Mouse (Mus musculus) intestine, postnatal 0 days (tissue): ENCODE measurements around the gene Galnt4. TPM values are rescaled to one million over a fixed set of nuclear protein-coding genes. Genes with fewer than 3 reads are reported as not detected.
A peak's percentile ranks its signal among the peaks of the same experiment; 100 is the strongest.

Experiments used
- ATAC-seq: fragments of 200-750 bp; cut with Nextera tagmentation; 2 replicates; pipeline ENCODE4 v1.8.0; 2017; ENCODE audit warnings: mild to moderate bottlenecking, moderate TSS enrichment, moderate library complexity
- H3K27ac ChIP-seq: fragments of 300-500 bp; sonication (generic); 2 replicates; pipeline ENCODE4 v1.5.1; 2014; ENCODE audit warnings: mild to moderate bottlenecking, low read depth, low read length, moderate library complexity
- H3K27me3 ChIP-seq: fragments of 300-500 bp; sonication (generic); replicated peaks from 2 replicates; pipeline ENCODE4 v1.6.1; 2014; ENCODE audit warnings: low read length, mixed read lengths; ENCODE audit not compliant: control insufficient read depth, insufficient read depth
- H3K36me3 ChIP-seq: fragments of 300-500 bp; sonication (generic); 2 replicates; pipeline ENCODE4 v1.6.1; 2014; ENCODE audit warnings: mild to moderate bottlenecking, moderate library complexity; ENCODE audit not compliant: control insufficient read depth, insufficient read depth
- H3K4me1 ChIP-seq: fragments of 300-500 bp; sonication (generic); replicated peaks from 2 replicates; pipeline ENCODE4 v1.6.1; 2014; ENCODE audit warnings: antibody characterized with exemption, low read length, mixed read lengths; ENCODE audit not compliant: control insufficient read depth, insufficient read depth
- H3K4me2 ChIP-seq: fragments of 300-500 bp; sonication (generic); replicated peaks from 2 replicates; pipeline ENCODE4 v1.6.1; 2014; ENCODE audit warnings: low read depth, mild to moderate bottlenecking, moderate library complexity
- H3K4me3 ChIP-seq: fragments of 300-500 bp; sonication (generic); 2 replicates; pipeline ENCODE4 v1.5.1; 2014; ENCODE audit warnings: low read depth, low read length
- H3K9ac ChIP-seq: fragments of 300-500 bp; sonication (generic); 2 replicates; pipeline ENCODE4 v1.6.1; 2014; ENCODE audit warnings: mild to moderate bottlenecking, low read depth, low read length
- H3K9me3 ChIP-seq: fragments of 300-500 bp; sonication (generic); 2 replicates; pipeline ENCODE4 v1.6.1; 2016; ENCODE audit warnings: mixed run types; ENCODE audit not compliant: control insufficient read depth
- CTCF ChIP-seq: sonication (generic); IDR thresholded peaks from 2 replicates; pipeline ENCODE4 v1.5.1; 2016; ENCODE audit warnings: low read depth, mild to moderate bottlenecking, control low read depth, antibody characterized with exemption, moderate library complexity
- WGBS: fragments of 180-500 bp; shearing (Covaris S2); extraction: QIAGEN DNeasy Blood & Tissue Kit; methylation state at CpG from one replicate; pipeline ENCODE4 v1.1.7; 2014; 5-methylcytosine and 5-hydroxymethylcytosine counted together
- polyA plus RNA-seq: library from polyadenylated mRNA; unstranded; fragments of >200 nt; fragmentation: Nextera tagmentation; extraction: Ambion mirVana; gene quantifications from 2 replicates; pipeline ENCODE4 v1.2.1, GENCODE M21; 2015

Galnt4 gene
- polyA plus RNA-seq, 1 experiment from 2014 or later = 13.2 TPM

- peak; percentile 65 for TF ChIP-seq CTCF
- ATAC-seq = no peak
- peak overlapping the region; percentile 99 for H3K4me3 ChIP-seq
Measured at GRCm38 (mm10) chr10:99108431-99108982, 548 bp downstream of the Galnt4 start.

DNA sequence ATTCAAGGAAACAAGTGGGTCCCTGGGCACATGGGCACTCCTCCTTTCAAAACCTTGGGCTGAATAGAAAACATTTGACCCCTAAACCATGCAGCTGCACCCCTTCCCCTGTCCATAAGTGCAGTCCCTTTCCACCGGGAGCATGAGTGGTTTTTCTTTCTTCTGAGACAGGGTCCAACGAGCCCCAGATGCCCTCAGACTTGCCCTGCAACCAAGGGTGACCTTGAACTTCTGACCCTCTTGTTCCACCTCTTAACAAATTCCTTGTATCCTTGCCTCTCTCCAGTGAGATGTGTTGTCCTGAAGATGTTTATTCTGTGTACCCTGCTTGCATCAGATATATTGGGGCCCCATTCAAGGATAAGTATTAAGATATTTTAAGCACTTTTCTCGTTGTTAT is 5.6 kb downstream of the Galnt4 start:
- no peak for ATAC-seq
- H3K4me1 ChIP-seq = peaks cover 8% of the 10 kb centered on the region
- H3K36me3 ChIP-seq = peaks cover 7% of the 10 kb centered on the region
- no peaks in the 10 kb centered on the region for H3K9me3 ChIP-seq
- 22% methylated on average over 3 of the region's 3 CpGs for WGBS
- TF ChIP-seq CTCF = no peak
- no peaks in the 10 kb centered on the region for H3K27me3 ChIP-seq
- H3K4me3 ChIP-seq = no peak overlapping the region
- H3K4me2 ChIP-seq = peak overlapping the region; percentile 28
- peak overlapping the region; percentile 36 for H3K27ac ChIP-seq
- H3K9ac ChIP-seq = no peak overlapping the region

More at GRCm38 (mm10) chr10:99108431-99108982, 548 bp downstream of the Galnt4 start:
- H3K4me2 ChIP-seq = peak overlapping the region; percentile 99
- H3K27ac ChIP-seq = peak overlapping the region; percentile 91
- peaks cover 7% of the 10 kb centered on the region for H3K36me3 ChIP-seq
- peak overlapping the region; percentile 82 for H3K9ac ChIP-seq
- 30% methylated on average over 12 of the region's 12 CpGs for WGBS
- H3K27me3 ChIP-seq = no peaks in the 10 kb centered on the region
- no peaks in the 10 kb centered on the region for H3K9me3 ChIP-seq
- H3K4me1 ChIP-seq = peaks cover 3% of the 10 kb centered on the region

GRCm38 (mm10) chr10:99114295-99114694 is 6.3 kb downstream of the Galnt4 start:
- Histone ChIP-seq H3K4me2 (peak overlapping the region; percentile 28), H3K4me3 (no peak overlapping the region), H3K36me3 (peaks cover 6% of the 10 kb centered on the region), H3K27me3 (no peaks in the 10 kb centered on the region), H3K27ac (peak overlapping the region; percentile 77), H3K9ac (no peak overlapping the region), H3K9me3 (no peaks in the 10 kb centered on the region), H3K4me1 (peaks cover 8% of the 10 kb centered on the region)
- WGBS = 38% methylated on average over 8 of the region's 8 CpGs
- TF ChIP-seq CTCF = no peak
- ATAC-seq = peak; percentile 57

- ATAC-seq = no peak
- no peaks in the 10 kb centered on the region for H3K9me3 ChIP-seq
- H3K9ac ChIP-seq = no peak overlapping the region
- H3K27me3 ChIP-seq = no peaks in the 10 kb centered on the region
- TF ChIP-seq CTCF = no peak
- 31% methylated on average over 18 of the region's 18 CpGs for WGBS
- peak overlapping the region; percentile 25 for H3K4me2 ChIP-seq
- H3K4me1 ChIP-seq = peaks cover 5% of the 10 kb centered on the region
- H3K27ac ChIP-seq = peak overlapping the region; percentile 9; the same call in 1 of the 2 replicates
- no peaks in the 10 kb centered on the region for H3K36me3 ChIP-seq
- no peak overlapping the region for H3K4me3 ChIP-seq
Measured at GRCm38 (mm10) chr10:99115471-99116236, 7.7 kb downstream of the Galnt4 start.

DNA sequence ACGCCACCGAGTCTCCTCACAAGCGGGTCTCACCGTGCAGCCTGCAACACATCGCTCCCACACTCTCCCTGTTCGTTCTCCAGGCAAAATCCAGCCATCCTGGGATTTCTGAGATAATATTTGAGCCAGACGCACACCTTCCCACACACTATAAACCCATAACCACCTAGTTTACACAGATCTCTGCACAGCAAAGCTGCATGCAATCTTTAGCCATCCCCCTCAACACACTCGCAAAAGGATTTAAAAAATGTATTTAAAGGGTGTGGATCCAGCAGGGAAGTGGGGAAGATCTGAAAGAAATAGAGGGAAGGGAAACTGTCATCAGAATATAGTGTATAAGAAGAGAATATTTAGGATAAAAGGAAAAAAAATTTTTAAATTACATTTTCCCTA is 8.3 kb downstream of the Galnt4 start:
- peaks cover 5% of the 10 kb centered on the region for H3K4me1 ChIP-seq
- no peak overlapping the region for H3K9ac ChIP-seq
- peak overlapping the region; percentile 25 for H3K4me2 ChIP-seq
- ATAC-seq = no peak
- TF ChIP-seq CTCF = no peak
- H3K9me3 ChIP-seq = no peaks in the 10 kb centered on the region
- 44% methylated on average over 8 of the region's 8 CpGs for WGBS
- no peaks in the 10 kb centered on the region for H3K36me3 ChIP-seq
- H3K4me3 ChIP-seq = no peak overlapping the region
- H3K27ac ChIP-seq = peak overlapping the region; percentile 9; the same call in 1 of the 2 replicates
- no peaks in the 10 kb centered on the region for H3K27me3 ChIP-seq

GRCm38 (mm10) chr10:99116650-99117615 is 9.0 kb downstream of the Galnt4 start:
- Histone ChIP-seq H3K36me3 (no peaks in the 10 kb centered on the region), H3K9ac (no peak overlapping the region), H3K4me3 (no peak overlapping the region), H3K4me1 (peaks cover 5% of the 10 kb centered on the region; the same call in 1 of the 2 replicates), H3K27me3 (no peaks in the 10 kb centered on the region), H3K9me3 (no peaks in the 10 kb centered on the region), H3K4me2 (0 out of 2 replicates have a peak overlapping the region, but pooled peaks have one; percentile 24), H3K27ac (peak overlapping the region; percentile 50)
- no peak for ATAC-seq
- no peak for TF ChIP-seq CTCF
- 62% methylated on average over 16 of the region's 16 CpGs for WGBS
